Mouse (Mus musculus) retina, postnatal 7 days (tissue): Measurements from ENCODE around the gene Gpm6a.

Experiments used
- DNase-seq: peaks from one replicate; pipeline ENCODE4 v3.0.0-alpha.2; 2012; ENCODE audit warnings: low read depth, low spot score

Gpm6a gene

GRCm38 (mm10) chr8:54954741-54955455, at the start of gene Gpm6a:
Gene Gpm6a (plus strand): TSS chr8:54954843.
- peak; percentile 43 for DNase-seq

- no peak for DNase-seq
Measured at GRCm38 (mm10) chr8:54912891-54913290, 41.8 kb upstream of the Gpm6a start.

- no peak for DNase-seq
Measured at GRCm38 (mm10) chr8:54917710-54918109, 36.9 kb upstream of the Gpm6a start.

- DNase-seq: no peak
Measured at GRCm38 (mm10) chr8:54922160-54922855, 32.3 kb upstream of the Gpm6a start.

GRCm38 (mm10) chr8:54924936-54925335, 29.7 kb upstream of the Gpm6a start:
- DNase-seq: no peak

GRCm38 (mm10) chr8:54932306-54932705, 22.3 kb upstream of the Gpm6a start:
- DNase-seq: no peak

GRCm38 (mm10) chr8:54953351-54953750, 1.3 kb upstream of the Gpm6a start:
- DNase-seq: no peak

- DNase-seq: no peak
Measured at GRCm38 (mm10) chr8:54954030-54954429, 613 bp upstream of the Gpm6a start.

- DNase-seq: no peak
Measured at GRCm38 (mm10) chr8:54955456-54955800, 785 bp downstream of the Gpm6a start.

GRCm38 (mm10) chr8:54955935-54956573, 1.4 kb downstream of the Gpm6a start:
- DNase-seq: no peak

GRCm38 (mm10) chr8:54956787-54957186, 2.1 kb downstream of the Gpm6a start:
- DNase-seq: no peak

- no peak for DNase-seq
Measured at GRCm38 (mm10) chr8:54957506-54957905, 2.9 kb downstream of the Gpm6a start.

- DNase-seq: no peak
Measured at GRCm38 (mm10) chr8:54961571-54961970, 6.9 kb downstream of the Gpm6a start.

GRCm38 (mm10) chr8:54975020-54975419, 20.4 kb downstream of the Gpm6a start:
- DNase-seq: no peak

GRCm38 (mm10) chr8:54975506-54975905, 20.9 kb downstream of the Gpm6a start:
- DNase-seq: no peak

GRCm38 (mm10) chr8:54975927-54976326, 21.3 kb downstream of the Gpm6a start:
- no peak for DNase-seq

- no peak for DNase-seq
Measured at GRCm38 (mm10) chr8:54976663-54977062, 22.0 kb downstream of the Gpm6a start.

GRCm38 (mm10) chr8:54986791-54987190, 32.1 kb downstream of the Gpm6a start:
- DNase-seq: no peak

- DNase-seq: no peak
Measured at GRCm38 (mm10) chr8:54989093-54989492, 34.5 kb downstream of the Gpm6a start.

GRCm38 (mm10) chr8:54991840-54992609, 37.4 kb downstream of the Gpm6a start:
- peak; percentile 5 for DNase-seq

GRCm38 (mm10) chr8:54995662-54996061, 41.0 kb downstream of the Gpm6a start:
- DNase-seq: no peak

- DNase-seq: no peak
Measured at GRCm38 (mm10) chr8:55002398-55002797, 47.8 kb downstream of the Gpm6a start.
